Comparison of ENCODE assay signal across 11 mouse cellular contexts in the genomic region with DNA sequence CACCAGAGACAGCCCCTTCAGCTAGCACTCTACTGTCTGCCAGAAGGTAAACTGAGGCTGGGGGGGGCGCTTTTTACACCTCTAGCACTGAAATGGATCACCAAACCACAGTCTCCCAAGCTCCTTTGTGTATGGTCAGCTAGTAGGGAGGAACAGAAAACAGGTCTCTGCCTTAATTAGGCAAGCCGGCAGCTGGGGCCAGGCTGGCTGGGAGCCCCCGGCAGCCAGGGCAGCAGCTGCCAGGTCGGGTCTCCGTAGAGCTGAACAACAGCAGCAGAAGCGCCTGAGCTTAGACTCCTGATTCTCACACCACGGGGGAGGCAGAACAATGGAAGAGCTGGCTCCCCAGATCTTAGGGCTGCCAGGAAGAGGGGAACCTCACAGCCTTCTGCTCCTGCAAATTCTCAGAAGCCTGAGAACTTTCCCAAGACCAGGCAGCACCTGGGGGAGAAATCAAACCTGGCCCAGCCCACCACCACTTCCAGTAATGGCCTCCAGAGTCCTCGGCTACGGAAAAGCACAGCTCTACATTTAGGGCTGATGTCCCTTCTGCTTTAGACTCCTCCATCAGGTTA. TPM values are rescaled to one million over a fixed set of nuclear protein-coding genes. Genes with fewer than 3 reads are reported as not detected.
DNase-seq lines count a peak whose midpoint lies in the region; ATAC-seq and TF ChIP-seq lines count a peak whose summit lies in the region.
"Had no signal": no experiment of that assay in that cellular context is flagged by ENCODE, and none has a peak within 500 bp of the region (broad histone marks: within the 10 kb centered on the region; RNA-seq: fewer than 3 reads in every experiment).

No protein-coding gene starts in this region.

- H3K4me1 ChIP-seq in embryonic facial prominence, embryonic 13.5 days: peaks cover 58% of the 10 kb centered on the region
- H3K4me1 ChIP-seq in hindbrain, embryonic 15.5 days (replicated peaks): peaks cover 72% of the 10 kb centered on the region
- peaks cover 53% of the 10 kb centered on the region for H3K4me1 ChIP-seq in midbrain, embryonic 16.5 days (ENCODE audit: control insufficient read depth, insufficient read depth, low read length)
- peaks cover 38% of the 10 kb centered on the region for H3K4me1 ChIP-seq in kidney, embryonic 16.5 days (ENCODE audit: insufficient read depth, low read length)
- H3K4me1 ChIP-seq in kidney, adult 2 months (ENCODE audit: control insufficient read depth, insufficient read depth, low read length): 0 out of 2 replicates have a peak, but pooled peaks cover 6% of the 10 kb centered on the region

- 0 out of 2 replicates have a peak overlapping the region, but pooled peaks have one; percentile 5 for H3K27ac ChIP-seq in embryonic facial prominence, embryonic 13.5 days
- H3K27ac ChIP-seq in hindbrain, embryonic 15.5 days (replicated peaks): peak overlapping the region; percentile 64
- peak overlapping the region; percentile 47 for H3K27ac ChIP-seq in midbrain, embryonic 16.5 days (ENCODE audit: low read length)
- no peak overlapping the region for H3K27ac ChIP-seq in kidney, embryonic 16.5 days (ENCODE audit: low read length)
- H3K27ac ChIP-seq in kidney, adult 2 months (ENCODE audit: insufficient read depth, low read depth, low read length): no peak overlapping the region

- no peak overlapping the region for H3K4me2 ChIP-seq in embryonic facial prominence, embryonic 13.5 days
- peak overlapping the region; percentile 41 for H3K4me2 ChIP-seq in hindbrain, embryonic 15.5 days
- H3K4me2 ChIP-seq in midbrain, embryonic 16.5 days (ENCODE audit: low read length): peak overlapping the region; percentile 46
- no peak overlapping the region for H3K4me2 ChIP-seq in kidney, embryonic 16.5 days (replicated peaks; ENCODE audit: low read depth, low read length)

- ATAC-seq in embryonic facial prominence, embryonic 13.5 days (ENCODE audit: insufficient number of reproducible peaks, insufficient read depth, low FRiP score, low TSS enrichment, low read depth): no peak
- ATAC-seq in hindbrain, embryonic 15.5 days (ENCODE audit: low FRiP score, low read depth): no peak
- ATAC-seq in midbrain, embryonic 16.5 days: no peak
- no peak for ATAC-seq in kidney, embryonic 16.5 days (ENCODE audit: low FRiP score, low TSS enrichment)

- TF ChIP-seq POLR2A in kidney, adult 2 months (IDR thresholded peaks at IDR 0.05; ENCODE audit: low read depth, low read length): no peak

- peaks cover 23% of the 10 kb centered on the region for H3K36me3 ChIP-seq in embryonic facial prominence, embryonic 13.5 days
- H3K36me3 ChIP-seq in hindbrain, embryonic 15.5 days: no peaks in the 10 kb centered on the region
- H3K36me3 ChIP-seq in midbrain, embryonic 16.5 days (ENCODE audit: control insufficient read depth, insufficient read depth, low read length): no peaks in the 10 kb centered on the region
- peaks cover 13% of the 10 kb centered on the region for H3K36me3 ChIP-seq in kidney, embryonic 16.5 days (ENCODE audit: insufficient read depth, low read length)
- no peaks in the 10 kb centered on the region for H3K36me3 ChIP-seq in kidney, adult 2 months (ENCODE audit: control insufficient read depth, insufficient read depth, low read length)

- no peak overlapping the region for H3K9ac ChIP-seq in embryonic facial prominence, embryonic 13.5 days
- H3K9ac ChIP-seq in hindbrain, embryonic 15.5 days: 0 out of 2 replicates have a peak overlapping the region, but pooled peaks have one; percentile 5
- H3K9ac ChIP-seq in midbrain, embryonic 16.5 days (ENCODE audit: low read depth, low read length): peak overlapping the region; percentile 54
- H3K9ac ChIP-seq in kidney, embryonic 16.5 days (replicated peaks; ENCODE audit: low read length): no peak overlapping the region; the same call in 1 of the 2 replicates

- H3K9me3 ChIP-seq in embryonic facial prominence, embryonic 13.5 days: no peaks in the 10 kb centered on the region
- no peaks in the 10 kb centered on the region for H3K9me3 ChIP-seq in hindbrain, embryonic 15.5 days
- H3K9me3 ChIP-seq in midbrain, embryonic 16.5 days (replicated peaks; ENCODE audit: control insufficient read depth, low read length, poor library complexity, severe bottlenecking): no peaks in the 10 kb centered on the region
- H3K9me3 ChIP-seq in kidney, embryonic 16.5 days (ENCODE audit: low read length): no peaks in the 10 kb centered on the region

- H3K4me3 ChIP-seq in embryonic facial prominence, embryonic 13.5 days: no peak overlapping the region
- H3K4me3 ChIP-seq in hindbrain, embryonic 15.5 days: peak overlapping the region; percentile 3; the same call in 1 of the 2 replicates
- H3K4me3 ChIP-seq in midbrain, embryonic 16.5 days (ENCODE audit: low read depth, low read length): peak overlapping the region; percentile 15
- no peak overlapping the region for H3K4me3 ChIP-seq in kidney, embryonic 16.5 days (ENCODE audit: low read length)
- H3K4me3 ChIP-seq in kidney, adult 2 months (ENCODE audit: insufficient read depth, low read depth, low read length): no peak overlapping the region

- H3K27me3 ChIP-seq in embryonic facial prominence, embryonic 13.5 days: peaks cover 9% of the 10 kb centered on the region; the same call in 1 of the 2 replicates
- no peaks in the 10 kb centered on the region for H3K27me3 ChIP-seq in hindbrain, embryonic 15.5 days
- H3K27me3 ChIP-seq in midbrain, embryonic 16.5 days (ENCODE audit: control insufficient read depth, insufficient read depth, low read depth, low read length): no peaks in the 10 kb centered on the region
- no peaks in the 10 kb centered on the region for H3K27me3 ChIP-seq in kidney, embryonic 16.5 days (ENCODE audit: insufficient read depth, low read length)
- H3K27me3 ChIP-seq in kidney, adult 2 months (replicated peaks; ENCODE audit: control insufficient read depth, insufficient read depth, low read length): no peaks in the 10 kb centered on the region

- DNase-seq in cerebellum, postnatal 10 days: peak; percentile 70 to 79
- no peak for DNase-seq in cerebellum, adult 11 months
- no peak for DNase-seq in adrenal gland, adult 18-20 months (ENCODE audit: low spot score in 2 of 2)
- DNase-seq in kidney, adult 2 months: no peak
- DNase-seq: adrenal gland, postnatal 36 days; lung, adult 2 months had no signal

- WGBS in embryonic facial prominence, embryonic 13.5 days: 19% methylated on average over 9 of the region's 9 CpGs
- WGBS in hindbrain, embryonic 15.5 days: 20% methylated on average over 9 of the region's 9 CpGs
- 9% methylated on average over 9 of the region's 9 CpGs for WGBS in midbrain, embryonic 16.5 days
- 41% methylated on average over 9 of the region's 9 CpGs for WGBS in kidney, embryonic 16.5 days
- 59% methylated on average over 9 of the region's 9 CpGs for WGBS in kidney, adult 2 months

- no peak for TF ChIP-seq CTCF in kidney, adult 2 months (conservative IDR thresholded peaks at IDR 0.05; ENCODE audit: insufficient read depth, insufficient read length, low read depth, low read length)

RNA-seq across cellular contexts. Expression of gene Fam110a, which starts 12.8 kb away (rescaled TPM):
- 20.9 and 23.7 TPM in 2 replicates for polyA plus RNA-seq in embryonic facial prominence, embryonic 13.5 days (2015; fragmentation: Nextera tagmentation; extraction: Ambion mirVana)
- 48.3 and 54.6 TPM in 2 replicates for polyA plus RNA-seq in hindbrain, embryonic 15.5 days (2015; fragmentation: Nextera tagmentation; extraction: Ambion mirVana)
- polyA plus RNA-seq in midbrain, embryonic 16.5 days (2015; fragmentation: Nextera tagmentation; extraction: Ambion mirVana): 57.5 and 59.1 TPM in 2 replicates
- 10 to 100 TPM in 1 of 2 experiments, 1 to 10 TPM in 1; 6.6 to 10.3 TPM for total RNA-seq in adrenal gland, adult 18-20 months (2021)
- polyA plus RNA-seq in kidney, embryonic 16.5 days (2015; fragmentation: Nextera tagmentation; extraction: Ambion mirVana): 32.1 and 34.9 TPM in 2 replicates
- polyA plus RNA-seq in kidney, adult 2 months (2012; rRNA removed): 14.2 and 16.2 TPM in 2 replicates

RNA-seq across cellular contexts. Expression of gene Slc52a3, which starts 29.0 kb away (rescaled TPM):
- polyA plus RNA-seq in embryonic facial prominence, embryonic 13.5 days (2015; fragmentation: Nextera tagmentation; extraction: Ambion mirVana): 1.4 and 2.2 TPM in 2 replicates
- polyA plus RNA-seq in hindbrain, embryonic 15.5 days (2015; fragmentation: Nextera tagmentation; extraction: Ambion mirVana): 1.4 and 1.7 TPM in 2 replicates
- polyA plus RNA-seq in midbrain, embryonic 16.5 days (2015; fragmentation: Nextera tagmentation; extraction: Ambion mirVana): 1.0 and 1.4 TPM in 2 replicates
- 1 to 10 TPM; 3.9 to 5.6 TPM for total RNA-seq in adrenal gland, adult 18-20 months (2021)
- 25.2 and 28.2 TPM in 2 replicates for polyA plus RNA-seq in kidney, embryonic 16.5 days (2015; fragmentation: Nextera tagmentation; extraction: Ambion mirVana)
- 17.4 and 23.6 TPM in 2 replicates for polyA plus RNA-seq in kidney, adult 2 months (2012; rRNA removed)

RNA-seq across cellular contexts. Expression of gene Angpt4, which starts 56.3 kb away (rescaled TPM):
- 0.28 TPM in 1 of 2 replicates, not detected in the other for polyA plus RNA-seq in embryonic facial prominence, embryonic 13.5 days (2015; fragmentation: Nextera tagmentation; extraction: Ambion mirVana)
- polyA plus RNA-seq in hindbrain, embryonic 15.5 days (2015; fragmentation: Nextera tagmentation; extraction: Ambion mirVana): 0.26 and 0.34 TPM in 2 replicates
- 0.14 and 0.30 TPM in 2 replicates for polyA plus RNA-seq in midbrain, embryonic 16.5 days (2015; fragmentation: Nextera tagmentation; extraction: Ambion mirVana)
- 1 to 10 TPM in 1 of 2 experiments, under 1 TPM in 1; 0.36 to 1.2 TPM for total RNA-seq in adrenal gland, adult 18-20 months (2021)
- polyA plus RNA-seq in kidney, embryonic 16.5 days (2015; fragmentation: Nextera tagmentation; extraction: Ambion mirVana): 2.8 and 3.0 TPM in 2 replicates
- 0.81 and 1.4 TPM in 2 replicates for polyA plus RNA-seq in kidney, adult 2 months (2012; rRNA removed)
- total RNA-seq: left cerebral cortex, adult 18-20 months had no signal

Comparison
In these comparisons a context has a peak if more than half of its experiments do, and no peak if none do; other contexts are left out.
1. DNase-seq: peak in cerebellum, postnatal 10 days (2 of 2); none in cerebellum, adult 11 months (single experiment), adrenal gland, adult 18-20 months (0 of 2) and kidney, adult 2 months (single experiment).
2. H3K27ac ChIP-seq: peak in embryonic facial prominence, embryonic 13.5 days (single experiment), hindbrain, embryonic 15.5 days (single experiment) and midbrain, embryonic 16.5 days (single experiment); none in kidney, embryonic 16.5 days (single experiment) and kidney, adult 2 months (single experiment).
3. H3K4me2 ChIP-seq: peak in hindbrain, embryonic 15.5 days (single experiment) and midbrain, embryonic 16.5 days (single experiment); none in embryonic facial prominence, embryonic 13.5 days (single experiment) and kidney, embryonic 16.5 days (single experiment).
4. H3K4me3 ChIP-seq: peak in hindbrain, embryonic 15.5 days (single experiment) and midbrain, embryonic 16.5 days (single experiment); none in embryonic facial prominence, embryonic 13.5 days (single experiment), kidney, embryonic 16.5 days (single experiment) and kidney, adult 2 months (single experiment).
5. H3K9ac ChIP-seq: peak in hindbrain, embryonic 15.5 days (single experiment) and midbrain, embryonic 16.5 days (single experiment); none in embryonic facial prominence, embryonic 13.5 days (single experiment) and kidney, embryonic 16.5 days (single experiment).